ENCODE assay signal across 12 mouse cellular contexts in the genomic region with DNA sequence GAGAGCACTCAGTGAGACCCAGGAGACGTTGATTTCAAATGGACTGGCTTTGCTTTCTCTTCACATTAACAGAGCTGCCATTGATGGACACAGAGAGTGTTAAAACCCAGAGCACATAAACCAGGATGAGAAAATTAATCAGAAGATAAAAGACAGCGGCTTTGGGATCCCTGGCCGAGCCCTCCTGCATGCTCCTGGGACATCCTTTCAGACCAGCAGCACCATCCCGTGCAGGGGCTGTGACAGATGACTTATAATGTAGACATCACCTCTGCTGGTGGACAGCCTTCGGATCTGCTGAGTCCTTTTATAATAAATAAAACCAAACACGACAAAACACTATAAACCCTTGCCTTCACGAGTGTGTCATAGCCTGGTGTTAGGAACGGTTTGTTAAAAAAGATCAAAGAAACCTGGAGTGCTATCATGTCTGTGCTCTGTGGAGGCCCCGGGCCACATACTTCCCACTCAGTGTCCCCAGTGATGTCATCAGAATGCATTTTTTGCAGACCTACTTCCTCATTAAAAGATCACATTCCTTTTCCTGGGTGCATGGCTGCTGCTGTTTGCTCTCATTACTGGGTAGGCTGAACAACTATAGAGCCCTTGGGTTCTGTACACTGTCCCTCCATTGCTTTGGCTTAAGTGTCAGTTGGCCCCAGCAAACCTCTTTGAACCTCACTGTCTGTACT.
DNase-seq lines count a peak whose midpoint lies in the region; ATAC-seq lines count a peak whose summit lies in the region.
"Had no signal": no experiment of that assay in that cellular context is flagged by ENCODE, and none has a peak within 500 bp of the region (broad histone marks: within the 10 kb centered on the region; RNA-seq: fewer than 3 reads in every experiment).

No protein-coding gene starts in this region.

- H3K36me3 ChIP-seq in kidney, embryonic 15.5 days, result no peaks in the 10 kb centered on the region
- no peaks in the 10 kb centered on the region for H3K36me3 ChIP-seq in midbrain, embryonic 12.5 days

- no peaks in the 10 kb centered on the region for H3K27me3 ChIP-seq in kidney, embryonic 15.5 days
- H3K27me3 ChIP-seq in midbrain, embryonic 12.5 days, result peaks cover 9% of the 10 kb centered on the region; the same call in 1 of the 2 replicates

- no peak for ATAC-seq in kidney, embryonic 15.5 days (replicated peaks; ENCODE audit: low FRiP score)
- peak; percentile 45 for ATAC-seq in granulocyte monocyte progenitor cell, adult 5-6 weeks (replicated peaks; ENCODE audit: poor library complexity, severe bottlenecking)
- ATAC-seq in midbrain, embryonic 12.5 days (ENCODE audit: low FRiP score, low read depth), result peak; percentile 50
- ATAC-seq: activated CD4-positive, CD25-positive, alpha-beta regulatory T cell, adult 4 months; CD4-positive, CD25-positive, alpha-beta regulatory T cell, adult 4 months had no signal

- H3K27ac ChIP-seq in kidney, embryonic 15.5 days, result peak overlapping the region; percentile 81
- H3K27ac ChIP-seq in midbrain, embryonic 12.5 days (replicated peaks), result peak overlapping the region; percentile 67

- WGBS in kidney, embryonic 15.5 days, result 45% methylated on average over 9 of the region's 9 CpGs
- WGBS in midbrain, embryonic 12.5 days, result 30% methylated on average over 9 of the region's 9 CpGs

- no peak overlapping the region for H3K9ac ChIP-seq in kidney, embryonic 15.5 days
- H3K9ac ChIP-seq in midbrain, embryonic 12.5 days (replicated peaks), result no peak overlapping the region

- no peak overlapping the region for H3K4me3 ChIP-seq in kidney, embryonic 15.5 days (replicated peaks)
- H3K4me3 ChIP-seq in midbrain, embryonic 12.5 days, result no peak overlapping the region

- DNase-seq in kidney, adult 8-10 months, result no peak
- peak; percentile 44 for DNase-seq in MEL-GATA-1-ER (ENCODE audit: extremely low read depth, low read depth)
- no peak for DNase-seq in heart, postnatal 4 days
- no peak for DNase-seq in layer of hippocampus, postnatal 25 days (ENCODE audit: extremely low spot score in 1 of 2, low spot score in 1 of 2)
- DNase-seq in spleen, adult 12 weeks (ENCODE audit: low spot score), result no peak
- DNase-seq: gastrocnemius, postnatal 25 days; kidney, adult 2 months had no signal

- H3K9me3 ChIP-seq in kidney, embryonic 15.5 days (replicated peaks), result no peaks in the 10 kb centered on the region
- no peaks in the 10 kb centered on the region for H3K9me3 ChIP-seq in midbrain, embryonic 12.5 days

- peaks cover 43% of the 10 kb centered on the region for H3K4me1 ChIP-seq in kidney, embryonic 15.5 days
- peaks cover 30% of the 10 kb centered on the region for H3K4me1 ChIP-seq in midbrain, embryonic 12.5 days

- no peak overlapping the region for H3K4me2 ChIP-seq in kidney, embryonic 15.5 days
- peak overlapping the region; percentile 9 for H3K4me2 ChIP-seq in midbrain, embryonic 12.5 days (replicated peaks)
